Mouse (Mus musculus) stomach, embryonic 15.5 days (tissue): ENCODE results near the gene Shmt2. TPM values are rescaled to one million over a fixed set of nuclear protein-coding genes. Genes with fewer than 3 reads are reported as not detected.

ENCODE experiments used
- ATAC-seq: fragments of 200-750 bp; cut with Nextera tagmentation; 2 replicates; pipeline ENCODE4 v1.8.0; 2017; ENCODE audit warnings: low read depth, moderate number of reproducible peaks, moderate TSS enrichment; ENCODE audit not compliant: insufficient read depth, low FRiP score
- H3K27ac ChIP-seq: fragments of 300-500 bp; sonication (generic); 2 replicates; pipeline ENCODE4 v1.5.1; 2015; ENCODE audit warnings: mild to moderate bottlenecking, inconsistent platforms
- H3K27me3 ChIP-seq: fragments of 300-500 bp; sonication (generic); replicated peaks from 2 replicates; pipeline ENCODE4 v1.6.1; 2015; ENCODE audit warnings: inconsistent platforms
- H3K36me3 ChIP-seq: fragments of 300-500 bp; sonication (generic); 2 replicates; pipeline ENCODE4 v1.6.1; 2015; ENCODE audit warnings: inconsistent platforms
- H3K4me1 ChIP-seq: fragments of 300-500 bp; sonication (generic); 2 replicates; pipeline ENCODE4 v1.6.1; 2015; ENCODE audit warnings: inconsistent platforms
- H3K4me2 ChIP-seq: fragments of 300-500 bp; sonication (generic); 2 replicates; pipeline ENCODE4 v1.6.1; 2015; ENCODE audit warnings: mild to moderate bottlenecking, inconsistent platforms
- H3K4me3 ChIP-seq: fragments of 300-500 bp; sonication (generic); replicated peaks from 2 replicates; pipeline ENCODE4 v1.5.1; 2015; ENCODE audit warnings: inconsistent platforms
- H3K9ac ChIP-seq: fragments of 300-500 bp; sonication (generic); 2 replicates; pipeline ENCODE4 v1.6.1; 2015; ENCODE audit warnings: inconsistent platforms
- H3K9me3 ChIP-seq: fragments of 300-500 bp; sonication (generic); 2 replicates; pipeline ENCODE4 v1.6.1; 2016; ENCODE audit warnings: inconsistent platforms
- WGBS: fragments of 180-500 bp; shearing (Covaris S2); methylation state at CpG from one replicate; pipeline ENCODE4 v1.1.7; 2015; 5-methylcytosine and 5-hydroxymethylcytosine counted together
- polyA plus RNA-seq: library from polyadenylated mRNA; unstranded; fragments of >200 nt; fragmentation: Nextera tagmentation; extraction: Ambion mirVana; gene quantifications from 2 replicates; pipeline ENCODE4 v1.2.1, GENCODE M21; 2015

Shmt2 gene
- polyA plus RNA-seq, 1 experiment from 2014 or later: 142 TPM

- H3K9ac ChIP-seq: no peak overlapping the region
- no peak overlapping the region for H3K4me2 ChIP-seq
- peaks cover 37% of the 10 kb centered on the region for H3K4me1 ChIP-seq
- no peaks in the 10 kb centered on the region for H3K36me3 ChIP-seq
- H3K27me3 ChIP-seq: peaks cover 99% of the 10 kb centered on the region
- ATAC-seq: no peak
- no peaks in the 10 kb centered on the region for H3K9me3 ChIP-seq
- no peak overlapping the region for H3K4me3 ChIP-seq
- WGBS: 2% methylated on average over 22 of the region's 25 CpGs
- no peak overlapping the region for H3K27ac ChIP-seq
Observed at GRCm38 (mm10) chr10:127530945-127531344, 8.7 kb upstream of the Shmt2 start.

GRCm38 (mm10) chr10:127527481-127527880, 5.2 kb upstream of the Shmt2 start:
- Histone ChIP-seq H3K4me3 (no peak overlapping the region), H3K4me2 (no peak overlapping the region), H3K36me3 (no peaks in the 10 kb centered on the region), H3K27me3 (peaks cover 86% of the 10 kb centered on the region), H3K9ac (no peak overlapping the region), H3K9me3 (no peaks in the 10 kb centered on the region), H3K27ac (no peak overlapping the region), H3K4me1 (peaks cover 30% of the 10 kb centered on the region)
- whole genome bisulfite sequencing: 7% methylated on average over 17 of the region's 17 CpGs
- ATAC-seq: no peak

- under 1% methylated on average over 26 of the region's 26 CpGs for WGBS
- Histone ChIP-seq H3K4me3 (peak overlapping the region; percentile 34), H3K9ac (0 out of 2 replicates have a peak overlapping the region, but pooled peaks have one; percentile 19), H3K27ac (no peak overlapping the region), H3K9me3 (no peaks in the 10 kb centered on the region), H3K4me1 (peaks cover 33% of the 10 kb centered on the region), H3K27me3 (peaks cover 78% of the 10 kb centered on the region), H3K4me2 (peak overlapping the region; percentile 62), H3K36me3 (no peaks in the 10 kb centered on the region)
- no peak for ATAC-seq
Observed at GRCm38 (mm10) chr10:127526681-127527080, 4.4 kb upstream of the Shmt2 start.

GRCm38 (mm10) chr10:127526048-127526447, 3.8 kb upstream of the Shmt2 start:
- Histone ChIP-seq H3K27ac (no peak overlapping the region), H3K4me1 (peaks cover 39% of the 10 kb centered on the region), H3K27me3 (peaks cover 71% of the 10 kb centered on the region), H3K9me3 (no peaks in the 10 kb centered on the region), H3K36me3 (no peaks in the 10 kb centered on the region), H3K4me3 (peak overlapping the region; percentile 34), H3K9ac (no peak overlapping the region), H3K4me2 (peak overlapping the region; percentile 62)
- ATAC-seq: no peak
- 2% methylated on average over 26 of the region's 26 CpGs for WGBS

- Histone ChIP-seq H3K27ac (no peak overlapping the region), H3K9me3 (no peaks in the 10 kb centered on the region), H3K4me2 (no peak overlapping the region), H3K4me1 (peaks cover 43% of the 10 kb centered on the region), H3K27me3 (peaks cover 58% of the 10 kb centered on the region), H3K4me3 (no peak overlapping the region), H3K9ac (no peak overlapping the region), H3K36me3 (peaks cover 8% of the 10 kb centered on the region)
- no peak for ATAC-seq
- WGBS: 3% methylated on average over 23 of the region's 23 CpGs
Observed at GRCm38 (mm10) chr10:127524646-127525255, 2.5 kb upstream of the Shmt2 start.

GRCm38 (mm10) chr10:127521611-127522080, 598 bp downstream of the Shmt2 start:
- WGBS: 4% methylated on average over 12 of the region's 12 CpGs
- H3K4me1 ChIP-seq: peaks cover 51% of the 10 kb centered on the region
- peak overlapping the region; percentile 49; the same call in 1 of the 2 replicates for H3K9ac ChIP-seq
- H3K27me3 ChIP-seq: peaks cover 28% of the 10 kb centered on the region
- 0 out of 2 replicates have a peak overlapping the region, but pooled peaks have one; percentile 9 for H3K27ac ChIP-seq
- H3K4me3 ChIP-seq: peak overlapping the region; percentile 64
- peak overlapping the region; percentile 88 for H3K4me2 ChIP-seq
- no peaks in the 10 kb centered on the region for H3K9me3 ChIP-seq
- 0 out of 2 replicates have a peak, but pooled peaks have one; percentile 1 for ATAC-seq
- H3K36me3 ChIP-seq: peaks cover 26% of the 10 kb centered on the region

GRCm38 (mm10) chr10:127520714-127521357, 1.4 kb downstream of the Shmt2 start:
- WGBS: 83% methylated on average over 20 of the region's 20 CpGs
- Histone ChIP-seq H3K27me3 (peaks cover 20% of the 10 kb centered on the region), H3K36me3 (peaks cover 26% of the 10 kb centered on the region), H3K9ac (0 out of 2 replicates have a peak overlapping the region, but pooled peaks have one; percentile 49), H3K27ac (no peak overlapping the region), H3K4me3 (peak overlapping the region; percentile 64), H3K9me3 (no peaks in the 10 kb centered on the region), H3K4me2 (peak overlapping the region; percentile 88), H3K4me1 (peaks cover 51% of the 10 kb centered on the region)
- ATAC-seq: no peak

- no peak overlapping the region for H3K9ac ChIP-seq
- WGBS: 94% methylated on average over 37 of the region's 37 CpGs
- peaks cover 12% of the 10 kb centered on the region for H3K27me3 ChIP-seq
- peaks cover 51% of the 10 kb centered on the region for H3K4me1 ChIP-seq
- no peak overlapping the region for H3K27ac ChIP-seq
- no peaks in the 10 kb centered on the region for H3K9me3 ChIP-seq
- peak overlapping the region; percentile 64; the same call in 1 of the 2 replicates for H3K4me3 ChIP-seq
- ATAC-seq: no peak
- peak overlapping the region; percentile 88 for H3K4me2 ChIP-seq
- H3K36me3 ChIP-seq: peaks cover 26% of the 10 kb centered on the region
Observed at GRCm38 (mm10) chr10:127519903-127520713, 2.1 kb downstream of the Shmt2 start.

- Histone ChIP-seq H3K27ac (no peak overlapping the region), H3K9me3 (no peaks in the 10 kb centered on the region), H3K4me3 (no peak overlapping the region), H3K36me3 (peaks cover 26% of the 10 kb centered on the region), H3K27me3 (peaks cover 9% of the 10 kb centered on the region), H3K4me1 (peaks cover 54% of the 10 kb centered on the region), H3K9ac (no peak overlapping the region), H3K4me2 (no peak overlapping the region)
- 91% methylated on average over 26 of the region's 26 CpGs for WGBS
- no peak for ATAC-seq
Observed at GRCm38 (mm10) chr10:127519041-127519701, 3.1 kb downstream of the Shmt2 start.

GRCm38 (mm10) chr10:127517941-127518340, 4.3 kb downstream of the Shmt2 start:
- no peak overlapping the region; the same call in 1 of the 2 replicates for H3K27ac ChIP-seq
- no peak for ATAC-seq
- 92% methylated on average over 22 of the region's 22 CpGs for WGBS

GRCm38 (mm10) chr10:127516576-127517260, 5.5 kb downstream of the Shmt2 start:
- H3K27me3 ChIP-seq: peaks cover 25% of the 10 kb centered on the region
- peaks cover 26% of the 10 kb centered on the region for H3K36me3 ChIP-seq
- WGBS: 18% methylated on average over 30 of the region's 30 CpGs
- peak overlapping the region; percentile 30; the same call in 1 of the 2 replicates for H3K4me3 ChIP-seq
- H3K9ac ChIP-seq: 0 out of 2 replicates have a peak overlapping the region, but pooled peaks have one; percentile 19
- peak; percentile 74 for ATAC-seq
- H3K27ac ChIP-seq: peak overlapping the region; percentile 91
- H3K4me1 ChIP-seq: peaks cover 74% of the 10 kb centered on the region
- no peaks in the 10 kb centered on the region for H3K9me3 ChIP-seq
- H3K4me2 ChIP-seq: peak overlapping the region; percentile 42

More at GRCm38 (mm10) chr10:127517941-127518340, 4.3 kb downstream of the Shmt2 start:
- Histone ChIP-seq H3K9ac (no peak overlapping the region), H3K4me1 (peaks cover 66% of the 10 kb centered on the region), H3K4me3 (no peak overlapping the region), H3K9me3 (no peaks in the 10 kb centered on the region), H3K4me2 (no peak overlapping the region), H3K36me3 (peaks cover 26% of the 10 kb centered on the region), H3K27me3 (peaks cover 15% of the 10 kb centered on the region; the same call in 1 of the 2 replicates)
